Mouse (Mus musculus) erythroblast, embryonic 14.5 days (primary cell): ENCODE results near the gene Rbm14. TPM values are rescaled to one million over a fixed set of nuclear protein-coding genes. Genes with fewer than 3 reads are reported as not detected.
A peak's percentile ranks its signal among the peaks of the same experiment; 100 is the strongest.
"Not testable (repeated sequence)": the region's sequence is repeated elsewhere in the genome, so short reads cannot be mapped to it uniquely, and the experiment has no call there.

ENCODE experiments used
- H3K27me3 ChIP-seq: 2 replicates; pipeline ENCODE4 v1.6.1; 2012; ENCODE audit warnings: inconsistent platforms; ENCODE audit not compliant: control insufficient read depth
- H3K36me3 ChIP-seq: 2 replicates; pipeline ENCODE4 v1.6.1; 2012; ENCODE audit warnings: mild to moderate bottlenecking, inconsistent platforms; ENCODE audit not compliant: control insufficient read depth
- H3K4me1 ChIP-seq: 2 replicates; pipeline ENCODE4 v1.6.1; 2012; ENCODE audit warnings: inconsistent platforms; ENCODE audit not compliant: control insufficient read depth
- H3K4me3 ChIP-seq: replicated peaks from 2 replicates; pipeline ENCODE3; 2012; ENCODE audit warnings: moderate library complexity, mild to moderate bottlenecking, inconsistent platforms
- H3K9me3 ChIP-seq: 2 replicates; pipeline ENCODE4 v1.6.1; 2012; ENCODE audit warnings: low read length, inconsistent platforms, mixed read lengths; ENCODE audit not compliant: control insufficient read depth
- GATA1 ChIP-seq: IDR thresholded peaks from 2 replicates; pipeline ENCODE4 v1.6.1; 2012; ENCODE audit warnings: low read length, inconsistent platforms, mixed read lengths
- TAL1 ChIP-seq: IDR thresholded peaks from 3 replicates; pipeline ENCODE4 v1.6.1; 2012; ENCODE audit warnings: low read length, inconsistent platforms, mixed read lengths
- polyA plus RNA-seq: library from polyadenylated mRNA; stranded (reverse); fragments of >175 nt; gene quantifications from 2 replicates; pipeline ENCODE4 v1.2.3, GENCODE M21; 2012

The Rbm14 gene
- polyA plus RNA-seq, 1 experiment: 3.8 TPM

GRCm38 (mm10) chr19:4762876-4763275 is 48.6 kb downstream of the Rbm14 start:
- Histone ChIP-seq H3K4me1 (peaks cover 9% of the 10 kb centered on the region), H3K36me3 (peaks cover 90% of the 10 kb centered on the region), H3K27me3 (no peaks in the 10 kb centered on the region), H3K4me3 (no peak overlapping the region), H3K9me3 (no peaks in the 10 kb centered on the region)
- TF ChIP-seq TAL1 (no peak), GATA1 (no peak)

GRCm38 (mm10) chr19:4760544-4760943 is 50.9 kb downstream of the Rbm14 start:
- Histone ChIP-seq H3K36me3 (peaks cover 74% of the 10 kb centered on the region), H3K4me1 (peaks cover 28% of the 10 kb centered on the region)
- not testable (repeated sequence) for H3K9me3 ChIP-seq, H3K4me3 ChIP-seq, H3K27me3 ChIP-seq

DNA sequence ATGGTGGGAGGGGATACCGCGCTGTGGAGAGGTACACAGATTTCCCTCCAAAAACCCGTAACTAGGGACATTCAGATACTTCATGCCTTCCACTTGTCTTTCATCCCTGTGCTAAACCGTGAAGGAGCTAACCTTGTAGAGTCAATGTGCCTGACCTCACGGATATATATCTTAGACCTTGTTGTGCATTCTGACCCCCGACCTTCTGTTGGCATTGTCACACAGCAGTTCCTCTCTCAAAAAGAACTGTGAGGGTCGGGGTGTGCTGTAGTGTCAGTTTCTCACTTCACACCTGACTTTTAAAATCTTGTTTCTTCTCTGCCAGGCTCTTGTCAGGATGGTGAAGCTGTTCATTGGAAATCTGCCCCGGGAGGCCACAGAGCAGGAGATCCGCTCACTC is 54.5 kb downstream of the Rbm14 start:
- Histone ChIP-seq H3K27me3 (no peaks in the 10 kb centered on the region), H3K4me3 (peak overlapping the region; percentile 82), H3K36me3 (peaks cover 38% of the 10 kb centered on the region), H3K4me1 (peaks cover 28% of the 10 kb centered on the region), H3K9me3 (no peaks in the 10 kb centered on the region)
- no peak for TF ChIP-seq GATA1
- no peak for TF ChIP-seq TAL1

DNA sequence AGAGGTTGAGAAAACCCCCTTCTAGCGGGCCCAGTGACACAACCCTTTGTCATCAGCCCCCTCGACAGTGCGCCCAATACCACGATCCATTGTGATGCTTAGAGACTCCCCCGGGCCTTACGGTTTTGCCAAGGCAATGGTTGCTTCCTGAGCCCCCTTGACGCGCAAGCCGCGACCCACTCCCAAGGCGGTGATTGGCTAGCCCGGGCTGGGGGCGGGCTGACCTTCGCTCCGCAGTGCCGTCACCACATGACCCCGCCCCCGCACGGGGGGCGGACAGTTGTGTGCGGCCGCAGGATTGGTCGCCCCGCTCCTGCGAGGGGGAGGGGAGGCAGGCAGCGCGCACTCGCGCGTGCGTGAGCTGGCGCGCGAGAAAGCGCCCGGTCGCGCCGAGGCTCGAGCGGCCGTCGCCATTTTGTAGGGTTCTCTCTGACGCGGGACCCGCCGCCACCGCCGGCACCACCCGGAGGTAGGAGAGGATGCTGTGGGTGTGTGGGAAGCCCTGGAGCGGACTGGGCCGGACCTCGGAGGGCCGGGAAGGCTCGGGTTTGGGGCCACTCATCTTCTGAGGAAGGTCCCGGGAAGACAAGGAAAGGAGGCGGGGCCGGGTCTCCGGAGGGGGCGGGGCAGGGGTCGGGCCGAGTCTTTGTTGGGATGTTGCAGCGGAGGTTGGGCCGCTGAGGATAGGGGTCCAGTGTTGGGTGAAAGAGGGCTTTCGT is 55.1 kb downstream of the Rbm14 start, which contains the start of gene Rbm4b:
Gene Rbm4b, plus strand, starts transcription at position 305 of the 719 bp plus-strand sequence.
- Histone ChIP-seq H3K9me3 (no peaks in the 10 kb centered on the region), H3K4me3 (peak within 1 kb of the TSS; percentile 82), H3K36me3 (peaks cover 32% of the 10 kb centered on the region), H3K4me1 (peaks cover 28% of the 10 kb centered on the region), H3K27me3 (no peaks in the 10 kb centered on the region)
- no peak for TF ChIP-seq GATA1
- no peak for TF ChIP-seq TAL1

DNA sequence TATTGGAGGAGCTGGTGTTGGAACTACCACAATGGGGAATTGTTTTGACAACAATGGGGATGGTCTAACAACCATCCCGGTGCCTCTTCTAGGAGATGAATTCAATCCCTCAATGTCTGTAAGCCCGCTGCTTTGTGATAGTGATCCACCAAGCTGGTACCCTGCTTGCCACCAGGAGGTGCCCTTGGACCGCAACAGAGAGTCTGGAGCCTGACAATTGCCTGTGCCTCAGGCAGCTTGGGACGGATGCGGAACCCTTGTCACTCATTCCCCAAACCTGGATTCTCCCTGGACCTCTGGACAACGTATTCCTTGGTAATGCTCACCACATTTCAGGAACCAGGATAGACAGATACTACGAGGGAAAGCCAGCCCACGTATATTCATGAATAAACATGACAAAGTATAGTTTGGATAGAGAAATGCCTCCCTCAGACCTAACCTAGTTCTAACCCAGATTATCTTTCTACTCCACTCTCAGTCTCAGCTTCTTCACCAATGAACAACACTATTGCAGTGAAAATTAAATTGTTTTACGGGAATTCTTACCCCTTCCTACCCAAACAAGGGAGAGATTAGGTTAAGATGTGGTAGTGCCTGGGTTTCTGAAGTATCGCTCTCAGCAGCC is 55.8 kb downstream of the Rbm14 start:
- Histone ChIP-seq H3K4me1 (peaks cover 28% of the 10 kb centered on the region), H3K9me3 (no peaks in the 10 kb centered on the region), H3K36me3 (peaks cover 25% of the 10 kb centered on the region)

More for the DNA sequence above, 55.8 kb downstream of the Rbm14 start:
- Histone ChIP-seq H3K4me3 (peak overlapping the region; percentile 82), H3K27me3 (no peaks in the 10 kb centered on the region)
- TF ChIP-seq TAL1 (no peak), GATA1 (no peak)

Other genes with a start within 250 kb of the Rbm14 start
- 0.18 and 0.26 TPM in 2 replicates for gene Lrfn4, start 196.0 kb downstream of the Rbm14 start, polyA plus RNA-seq
- gene Rce1, start 186.0 kb downstream of the Rbm14 start, polyA plus RNA-seq: 2.8 and 4.5 TPM in 2 replicates
- 0.18 TPM in 1 of 2 replicates, not detected in the other for gene Gm960, start 113.0 kb downstream of the Rbm14 start, polyA plus RNA-seq
- gene Sptbn2, start 100.5 kb downstream of the Rbm14 start, polyA plus RNA-seq: not detected in 2 replicates
- 0.32 and 0.47 TPM in 2 replicates for gene Rbm4b, start 55.1 kb downstream of the Rbm14 start, polyA plus RNA-seq
- gene Rbm4, start 17.7 kb downstream of the Rbm14 start, polyA plus RNA-seq: 1.1 and 1.6 TPM in 2 replicates
- 0.19 and 0.62 TPM in 2 replicates for gene Gm21992, start within 50 bp of the Rbm14 start, polyA plus RNA-seq
- gene Ccs, start 27.7 kb upstream of the Rbm14 start, polyA plus RNA-seq: 19.1 and 28.1 TPM in 2 replicates
- gene Ccdc87, start 27.7 kb upstream of the Rbm14 start, polyA plus RNA-seq: 0.01 TPM in 1 of 2 replicates, not detected in the other
- gene Ctsf, start 43.5 kb upstream of the Rbm14 start, polyA plus RNA-seq: 12.0 and 15.6 TPM in 2 replicates
- gene Actn3, start 66.3 kb upstream of the Rbm14 start, polyA plus RNA-seq: 0.07 and 0.20 TPM in 2 replicates
- 1.1 and 1.2 TPM in 2 replicates for gene Zdhhc24, start 67.0 kb upstream of the Rbm14 start, polyA plus RNA-seq
- 0.33 and 0.50 TPM in 2 replicates for gene Bbs1, start 95.0 kb upstream of the Rbm14 start, polyA plus RNA-seq
- 4.8 and 6.0 TPM in 2 replicates for gene Dpp3, start 116.7 kb upstream of the Rbm14 start, polyA plus RNA-seq
- gene Peli3, start 131.5 kb upstream of the Rbm14 start, polyA plus RNA-seq: not detected in 2 replicates
- 5.3 and 5.9 TPM in 2 replicates for gene Mrpl11, start 150.5 kb upstream of the Rbm14 start, polyA plus RNA-seq
- gene Npas4, start 178.7 kb upstream of the Rbm14 start, polyA plus RNA-seq: not detected in 2 replicates
- gene Slc29a2, start 212.2 kb upstream of the Rbm14 start, polyA plus RNA-seq: 0.02 and 0.03 TPM in 2 replicates
- 0.09 and 0.15 TPM in 2 replicates for gene B4gat1, start 227.2 kb upstream of the Rbm14 start, polyA plus RNA-seq
- 0.03 and 0.04 TPM in 2 replicates for gene AC124502.3, start 227.3 kb upstream of the Rbm14 start, polyA plus RNA-seq
- gene Brms1, start 229.7 kb upstream of the Rbm14 start, polyA plus RNA-seq: 4.1 and 7.0 TPM in 2 replicates
- gene Rin1, start 238.8 kb upstream of the Rbm14 start, polyA plus RNA-seq: 0.03 and 0.13 TPM in 2 replicates